Mouse (Mus musculus) olfactory bulb, adult 2 months (tissue): Measurements from ENCODE around the gene Ampd2. TPM values are rescaled to one million over a fixed set of nuclear protein-coding genes. Genes with fewer than 3 reads are reported as not detected.
A peak's percentile ranks its signal among the peaks of the same experiment; 100 is the strongest.

Experiments used
- H3K27ac ChIP-seq: fragments of 200-500 bp; 2 replicates; pipeline ENCODE4 v1.5.1; 2012; ENCODE audit warnings: low read depth, low read length; ENCODE audit not compliant: insufficient read depth
- H3K4me1 ChIP-seq: fragments of 200-500 bp; 2 replicates; pipeline ENCODE4 v1.6.1; 2012; ENCODE audit warnings: low read length; ENCODE audit not compliant: control insufficient read depth, insufficient read depth
- H3K4me3 ChIP-seq: fragments of 200-500 bp; 2 replicates; pipeline ENCODE4 v1.5.1; 2012; ENCODE audit warnings: mild to moderate bottlenecking, low read depth, low read length, moderate library complexity; ENCODE audit not compliant: insufficient read depth
- CTCF ChIP-seq: fragments of 200-500 bp; IDR thresholded peaks from 2 replicates; pipeline ENCODE4 v1.5.1; 2012; ENCODE audit warnings: low read depth, mild to moderate bottlenecking, low read length, moderate library complexity; ENCODE audit not compliant: insufficient read depth
- POLR2A ChIP-seq: fragments of 200-500 bp; IDR thresholded peaks from 2 replicates; pipeline ENCODE4 v1.6.1; 2012; ENCODE audit warnings: mild to moderate bottlenecking, low read depth, low read length, moderate library complexity; ENCODE audit not compliant: insufficient read depth
- WGBS: fragments of 180-500 bp; shearing (Covaris S2); methylation state at CpG from one replicate; pipeline ENCODE4 v1.1.7; 2018; 5-methylcytosine and 5-hydroxymethylcytosine counted together
- polyA plus RNA-seq: library from polyadenylated mRNA; stranded (reverse); fragments of >200 nt; gene quantifications from 2 replicates; pipeline ENCODE4 v1.2.4, GENCODE M21; 2012; ENCODE audit warnings: low replicate concordance; ENCODE audit not compliant: missing spikeins, insufficient read depth, insufficient read length

Gene Ampd2
- polyA plus RNA-seq, 1 experiment = not detected

- 45% methylated on average over 1 of the region's 1 CpGs for WGBS
- H3K4me3 ChIP-seq = peak overlapping the region; percentile 28
- TF ChIP-seq POLR2A = no peak
- TF ChIP-seq CTCF = no peak
- H3K4me1 ChIP-seq = peaks cover 55% of the 10 kb centered on the region
- H3K27ac ChIP-seq = peak overlapping the region; percentile 93
These were observed 4.1 kb downstream of the Ampd2 start for GRCm38 (mm10) chr3:108082251-108082875.

- WGBS = 28% methylated on average over 4 of the region's 4 CpGs
- peaks cover 57% of the 10 kb centered on the region for H3K4me1 ChIP-seq
- peak overlapping the region; percentile 28 for H3K4me3 ChIP-seq
- TF ChIP-seq CTCF = no peak
- no peak for TF ChIP-seq POLR2A
- H3K27ac ChIP-seq = peak overlapping the region; percentile 35; the same call in 1 of the 2 replicates
These were observed 4.8 kb downstream of the Ampd2 start for GRCm38 (mm10) chr3:108081681-108082080.

GRCm38 (mm10) chr3:108076836-108077235, 9.6 kb downstream of the Ampd2 start:
- Histone ChIP-seq H3K4me1 (peaks cover 63% of the 10 kb centered on the region), H3K27ac (no peak overlapping the region), H3K4me3 (no peak overlapping the region)
- TF ChIP-seq POLR2A (no peak), CTCF (no peak)
- WGBS = 81% methylated on average over 9 of the region's 9 CpGs

GRCm38 (mm10) chr3:108072983-108073569, 13.4 kb downstream of the Ampd2 start:
- TF ChIP-seq POLR2A (no peak), CTCF (no peak)
- WGBS = 59% methylated on average over 10 of the region's 10 CpGs
- H3K27ac ChIP-seq = no peak overlapping the region

GRCm38 (mm10) chr3:108070295-108071293, 15.9 kb downstream of the Ampd2 start:
- Histone ChIP-seq H3K4me3 (no peak overlapping the region), H3K4me1 (peaks cover 24% of the 10 kb centered on the region), H3K27ac (no peak overlapping the region)
- WGBS = 59% methylated on average over 10 of the region's 10 CpGs
- TF ChIP-seq POLR2A (no peak), CTCF (peak; percentile 76; the same call in 1 of the 2 replicates)

More at GRCm38 (mm10) chr3:108072983-108073569, 13.4 kb downstream of the Ampd2 start:
- peaks cover 43% of the 10 kb centered on the region for H3K4me1 ChIP-seq
- H3K4me3 ChIP-seq = no peak overlapping the region

GRCm38 (mm10) chr3:108069231-108069870, 17.1 kb downstream of the Ampd2 start:
- TF ChIP-seq CTCF = no peak
- no peak for TF ChIP-seq POLR2A
- Histone ChIP-seq H3K27ac (no peak overlapping the region), H3K4me1 (peaks cover 12% of the 10 kb centered on the region), H3K4me3 (no peak overlapping the region)
- whole genome bisulfite sequencing = 75% methylated on average over 13 of the region's 13 CpGs

- TF ChIP-seq CTCF (no peak), POLR2A (no peak)
- Histone ChIP-seq H3K4me1 (peaks cover 8% of the 10 kb centered on the region; the same call in 1 of the 2 replicates), H3K27ac (no peak overlapping the region), H3K4me3 (no peak overlapping the region)
- WGBS = 34% methylated on average over 1 of the region's 1 CpGs
These were observed 17.6 kb downstream of the Ampd2 start for GRCm38 (mm10) chr3:108068826-108069225.

GRCm38 (mm10) chr3:108067370-108067934, 19.0 kb downstream of the Ampd2 start:
- TF ChIP-seq POLR2A (no peak), CTCF (no peak)
- Histone ChIP-seq H3K4me3 (no peak overlapping the region), H3K27ac (no peak overlapping the region), H3K4me1 (peaks cover 6% of the 10 kb centered on the region; the same call in 1 of the 2 replicates)
- WGBS = 73% methylated on average over 6 of the region's 6 CpGs
